ENCODE assay signal across 8 mouse cellular contexts in genomic region chr1:192854819-192855271, GRCm38 (mm10). TPM values are rescaled to one million over a fixed set of nuclear protein-coding genes. Genes with fewer than 3 reads are reported as not detected.
DNase-seq lines count a peak whose midpoint lies in the region; ATAC-seq and TF ChIP-seq lines count a peak whose summit lies in the region.

No protein-coding gene starts in this region.

- DNase-seq in adrenal gland, adult (ENCODE audit: inconsistent age in 2 of 2, low spot score in 1 of 2) = peak; percentile 52 to 86
- DNase-seq in adrenal gland, postnatal 4 days (ENCODE audit: low spot score in 2 of 2) = no peak
- DNase-seq in cerebellum, postnatal 25 days = peak; percentile 70 to 72
- DNase-seq in gastrocnemius, postnatal 14 days = peak; percentile 59
- peak; percentile 60 for DNase-seq in hindbrain, postnatal 0 days (ENCODE audit: low spot score)
- DNase-seq in limb, embryonic 14.5 days (ENCODE audit: low spot score) = peak; percentile 60
- DNase-seq in neural tube, embryonic 10.5 days (ENCODE audit: extremely low spot score, low spot score) = peak; percentile 71
- DNase-seq in thymus, postnatal 25 days = peak; percentile 24

- intact Hi-C loops in gastrocnemius, postnatal 14 days (cut with DNase I; ENCODE audit: low total_unique reads) = no loop called here

- no peaks in the 10 kb centered on the region for H3K9me3 ChIP-seq in hindbrain, postnatal 0 days (ENCODE audit: low read length)
- no peaks in the 10 kb centered on the region for H3K9me3 ChIP-seq in limb, embryonic 14.5 days (ENCODE audit: control insufficient read depth, low read length)

- peak overlapping the region; percentile 63 for H3K4me2 ChIP-seq in hindbrain, postnatal 0 days (ENCODE audit: low read depth, low read length)
- peak overlapping the region; percentile 87 for H3K4me2 ChIP-seq in limb, embryonic 14.5 days (replicated peaks; ENCODE audit: low read depth, low read length, severe bottlenecking)

- TF ChIP-seq POLR2A in limb, embryonic 14.5 days (IDR thresholded peaks at IDR 0.05; ENCODE audit: borderline replicate concordance, extremely low read depth, insufficient read depth, insufficient read length) = no peak

- peak overlapping the region; percentile 84 for H3K9ac ChIP-seq in hindbrain, postnatal 0 days (replicated peaks; ENCODE audit: low read length)
- peak overlapping the region; percentile 98 for H3K9ac ChIP-seq in limb, embryonic 14.5 days (ENCODE audit: low read depth, low read length, severe bottlenecking)

- WGBS in hindbrain, postnatal 0 days = 0% methylated on average over 38 of the region's 45 CpGs
- 0% methylated on average over 26 of the region's 45 CpGs for WGBS in limb, embryonic 14.5 days

- H3K36me3 ChIP-seq in hindbrain, postnatal 0 days (ENCODE audit: insufficient read depth, low read length) = 0 out of 2 replicates have a peak, but pooled peaks cover under 1% of the 10 kb centered on the region
- peaks cover 24% of the 10 kb centered on the region for H3K36me3 ChIP-seq in limb, embryonic 14.5 days (ENCODE audit: control insufficient read depth, insufficient read depth, low read length)

- H3K27ac ChIP-seq in hindbrain, postnatal 0 days = peak overlapping the region; percentile 80
- peak overlapping the region; percentile 99 for H3K27ac ChIP-seq in limb, embryonic 14.5 days (replicated peaks; ENCODE audit: low read depth, low read length)

- H3K4me1 ChIP-seq in hindbrain, postnatal 0 days (ENCODE audit: insufficient read depth, low read length) = peaks cover 23% of the 10 kb centered on the region
- H3K4me1 ChIP-seq in limb, embryonic 14.5 days (ENCODE audit: control insufficient read depth, insufficient read depth, low read length) = peaks cover 58% of the 10 kb centered on the region

- peak; percentile 38 for ATAC-seq in hindbrain, postnatal 0 days
- peak; percentile 34; the same call in 1 of the 2 replicates for ATAC-seq in limb, embryonic 14.5 days (ENCODE audit: low FRiP score, low read depth)

- no peaks in the 10 kb centered on the region for H3K27me3 ChIP-seq in hindbrain, postnatal 0 days (ENCODE audit: insufficient read depth, low read length)
- no peaks in the 10 kb centered on the region for H3K27me3 ChIP-seq in limb, embryonic 14.5 days (ENCODE audit: control insufficient read depth, insufficient read depth, low read length)

- H3K4me3 ChIP-seq in hindbrain, postnatal 0 days (ENCODE audit: low read length) = peak overlapping the region; percentile 60
- peak overlapping the region; percentile 93 for H3K4me3 ChIP-seq in limb, embryonic 14.5 days (replicated peaks; ENCODE audit: low read length)

- no peak for TF ChIP-seq CTCF in hindbrain, postnatal 0 days (IDR thresholded peaks at IDR 0.05; ENCODE audit: low read depth)

RNA-seq across cellular contexts. Expression of gene Sertad4, which starts 0.7 kb away (rescaled TPM):
- total RNA-seq in adrenal gland, postnatal 4 days (2021) = 10 to 100 TPM; 19.5 to 21.8 TPM
- 1 to 10 TPM; 4.0 to 7.7 TPM for total RNA-seq in gastrocnemius, postnatal 14 days (2021)
- total RNA-seq in hindbrain, postnatal 0 days (2014; rRNA removed) = 5.3 and 5.4 TPM in 2 replicates
- polyA plus RNA-seq in hindbrain, postnatal 0 days (2015; fragmentation: Nextera tagmentation; extraction: Ambion mirVana) = 13.2 and 14.2 TPM in 2 replicates
- 110 and 143 TPM in 2 replicates for polyA plus RNA-seq in limb, embryonic 14.5 days (2012; rRNA removed)
- 84.7 and 96.9 TPM in 2 replicates for polyA plus RNA-seq in limb, embryonic 14.5 days (2014; fragmentation: Nextera tagmentation; extraction: Ambion mirVana)

Comparison
In these comparisons a context has a peak if more than half of its experiments do, and no peak if none do; other contexts are left out.
1. DNase-seq: peak in adrenal gland, adult (2 of 2), cerebellum, postnatal 25 days (2 of 2), gastrocnemius, postnatal 14 days (single experiment), hindbrain, postnatal 0 days (single experiment), limb, embryonic 14.5 days (single experiment), neural tube, embryonic 10.5 days (single experiment) and thymus, postnatal 25 days (single experiment); none in adrenal gland, postnatal 4 days (0 of 2).